Mouse (Mus musculus): ENCODE measurements at regions not wholly inside any gene's neighbourhood (a gene's known extent, or its start where the extent isn't known, plus 50 kb on each side); places are given as distances from the start of the nearest gene placed in this dataset.

GRCm38 (mm10) chr13:91301849-91302248, 78.1 kb upstream of the Atg10 start:
- TF ChIP-seq HCFC1 (IDR thresholded peaks at IDR 0.05; ENCODE audit: borderline replicate concordance, insufficient read depth, low read length) (no peak), MAFK (IDR thresholded peaks at IDR 0.05; ENCODE audit: insufficient read depth, low read depth, low read length) (no peak)
